ENCODE assay signal across 17 mouse cellular contexts in the genomic region with DNA sequence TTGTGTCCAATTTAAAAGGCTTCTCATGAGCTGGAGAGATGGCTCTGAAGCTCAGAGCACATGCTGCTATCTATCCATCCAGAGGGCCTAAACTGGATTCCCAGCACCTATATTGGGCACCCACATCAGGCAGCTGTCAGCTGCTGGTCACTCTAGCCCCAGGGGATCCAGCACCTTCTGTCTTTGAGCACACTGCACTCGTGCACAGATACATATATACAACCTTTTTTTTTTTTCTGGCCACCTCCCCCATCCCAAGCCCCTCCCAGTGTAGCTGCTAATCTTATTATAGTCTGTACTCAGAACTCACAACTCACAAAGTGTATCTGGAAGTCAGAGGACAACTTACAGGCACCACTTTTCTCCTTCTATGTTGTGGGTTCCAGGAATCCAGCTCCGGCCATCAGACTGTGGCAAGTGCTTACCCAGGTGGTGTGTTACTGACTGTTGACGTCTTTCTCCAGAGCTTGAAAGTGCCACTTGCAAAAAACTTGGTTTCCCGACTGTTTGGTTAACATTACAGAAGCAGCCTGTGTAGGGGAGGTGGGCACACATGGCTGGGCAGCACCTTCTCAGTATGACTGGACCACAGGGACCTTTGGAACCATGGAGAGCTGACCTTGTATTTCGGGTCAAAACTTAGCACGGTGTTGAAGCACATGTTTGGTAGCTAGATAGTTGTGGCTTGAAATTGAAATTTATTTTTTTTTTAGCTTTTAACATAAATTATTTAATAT.
"Had no signal": no experiment of that assay in that cellular context is flagged by ENCODE, and none has a peak within 500 bp of the region (broad histone marks: within the 10 kb centered on the region; RNA-seq: fewer than 3 reads in every experiment).

No protein-coding gene starts in this region.

- DNase-seq: liver, postnatal 0 days; lung, adult 2 months; lung, postnatal 14 days; lung, postnatal 36 days; midbrain, embryonic 14.5 days; right cerebral cortex, postnatal 14 days; thymus, adult 2 months; thymus, postnatal 36 days had no signal

- H3K4me1 ChIP-seq: liver, embryonic 15.5 days; lung, embryonic 15.5 days; midbrain, embryonic 12.5 days; neural tube, embryonic 12.5 days; stomach, embryonic 15.5 days had no signal

- H3K4me2 ChIP-seq: liver, embryonic 15.5 days; lung, embryonic 15.5 days; midbrain, embryonic 12.5 days; neural tube, embryonic 12.5 days; stomach, embryonic 15.5 days had no signal

- H3K4me3 ChIP-seq: liver, embryonic 15.5 days; lung, embryonic 15.5 days; megakaryocyte, embryonic 14.5 days; midbrain, embryonic 12.5 days; neural tube, embryonic 12.5 days; stomach, embryonic 15.5 days had no signal

- H3K9ac ChIP-seq: liver, embryonic 15.5 days; liver, postnatal 0 days; lung, embryonic 15.5 days; midbrain, embryonic 12.5 days; neural tube, embryonic 12.5 days; stomach, embryonic 15.5 days had no signal

- H3K27ac ChIP-seq: liver, embryonic 15.5 days; lung, embryonic 15.5 days; macrophage; midbrain, embryonic 12.5 days; neural tube, embryonic 12.5 days; stomach, embryonic 15.5 days; stomach, postnatal 0 days had no signal

- ATAC-seq: liver, postnatal 0 days; lung, postnatal 0 days had no signal

- H3K27me3 ChIP-seq: liver, embryonic 15.5 days; lung, embryonic 15.5 days; megakaryocyte, embryonic 14.5 days; midbrain, embryonic 12.5 days; neural tube, embryonic 12.5 days; stomach, embryonic 15.5 days had no signal

- H3K9me3 ChIP-seq: liver, embryonic 15.5 days; lung, embryonic 15.5 days; megakaryocyte, embryonic 14.5 days; midbrain, embryonic 12.5 days; neural tube, embryonic 12.5 days; stomach, embryonic 15.5 days had no signal
